Comparison of ENCODE assay signal across 27 mouse cellular contexts in the genomic region with DNA sequence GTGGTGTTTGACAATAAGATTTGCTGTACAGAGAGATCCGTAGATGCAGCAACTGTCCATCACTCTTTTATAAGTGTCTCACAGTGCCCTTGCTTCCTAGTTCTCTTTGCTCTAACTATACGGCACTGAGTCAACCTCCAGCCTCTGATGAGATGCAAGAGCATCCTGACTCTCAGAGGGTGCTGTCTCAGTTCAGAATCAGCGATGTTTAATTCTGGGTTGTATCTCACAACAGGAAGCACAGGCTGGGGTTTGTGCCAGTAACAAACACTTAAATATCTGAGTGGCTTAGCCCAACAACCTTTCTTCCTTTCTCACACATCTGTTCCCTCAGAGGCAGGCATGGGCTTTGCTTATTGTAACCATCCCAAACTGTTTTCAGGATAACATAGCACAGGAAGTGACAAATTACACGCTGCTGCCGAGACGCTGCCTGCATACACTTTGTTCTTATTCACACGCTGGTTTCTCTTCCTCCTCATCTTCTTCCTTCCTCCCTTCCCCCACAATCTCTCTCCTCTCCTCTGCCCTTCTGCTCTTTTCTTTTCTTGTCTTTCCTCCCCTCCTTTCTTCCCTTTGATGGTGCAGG.
DNase-seq lines count a peak whose midpoint lies in the region; ATAC-seq and TF ChIP-seq lines count a peak whose summit lies in the region.
"Had no signal": no experiment of that assay in that cellular context is flagged by ENCODE, and none has a peak within 500 bp of the region (broad histone marks: within the 10 kb centered on the region; RNA-seq: fewer than 3 reads in every experiment).

No protein-coding gene starts in this region.

- H3K9me3 ChIP-seq in forebrain, postnatal 0 days (ENCODE audit: low read length) = no peaks in the 10 kb centered on the region
- H3K9me3 ChIP-seq in forebrain, embryonic 10.5 days = no peaks in the 10 kb centered on the region
- H3K9me3 ChIP-seq in embryonic facial prominence, embryonic 15.5 days (replicated peaks) = no peaks in the 10 kb centered on the region
- H3K9me3 ChIP-seq: heart, embryonic 10.5 days; hindbrain, embryonic 13.5 days; limb, embryonic 12.5 days; liver, embryonic 12.5 days; neural tube, embryonic 15.5 days; stomach, embryonic 15.5 days had no signal

- peak; percentile 23; the same call in 1 of the 2 replicates for ATAC-seq in forebrain, postnatal 0 days
- no peak for ATAC-seq in embryonic facial prominence, embryonic 15.5 days (ENCODE audit: insufficient number of reproducible peaks, low FRiP score, low TSS enrichment, low read depth)
- peak; percentile 56 for ATAC-seq in megakaryocyte progenitor cell, adult 5-6 weeks (replicated peaks; ENCODE audit: poor library complexity)
- ATAC-seq: forebrain, embryonic 14.5 days; liver, embryonic 12.5 days had no signal

- 52% methylated on average over 7 of the region's 7 CpGs for WGBS in forebrain, postnatal 0 days
- WGBS in forebrain, embryonic 10.5 days = 63% methylated on average over 7 of the region's 7 CpGs
- WGBS in embryonic facial prominence, embryonic 15.5 days = 25% methylated on average over 7 of the region's 7 CpGs

- H3K4me1 ChIP-seq in forebrain, postnatal 0 days (ENCODE audit: insufficient read depth) = no peaks in the 10 kb centered on the region
- no peaks in the 10 kb centered on the region; the same call in 1 of the 2 replicates for H3K4me1 ChIP-seq in forebrain, embryonic 10.5 days
- H3K4me1 ChIP-seq in embryonic facial prominence, embryonic 15.5 days = peaks cover 5% of the 10 kb centered on the region; the same call in 1 of the 2 replicates
- H3K4me1 ChIP-seq: heart, embryonic 10.5 days; hindbrain, embryonic 13.5 days; limb, embryonic 12.5 days; stomach, embryonic 15.5 days had no signal

- H3K27ac ChIP-seq in forebrain, postnatal 0 days (ENCODE audit: low read depth, low read length) = no peak overlapping the region
- H3K27ac ChIP-seq in forebrain, embryonic 10.5 days = no peak overlapping the region
- H3K27ac ChIP-seq in embryonic facial prominence, embryonic 15.5 days (replicated peaks) = no peak overlapping the region
- H3K27ac ChIP-seq: heart, embryonic 10.5 days; hindbrain, embryonic 13.5 days; left cerebral cortex, adult 2 months; limb, embryonic 12.5 days; liver, embryonic 12.5 days; neural tube, embryonic 15.5 days; stomach, embryonic 15.5 days had no signal

- H3K4me3 ChIP-seq in forebrain, postnatal 0 days (ENCODE audit: low read depth, low read length) = no peak overlapping the region
- no peak overlapping the region for H3K4me3 ChIP-seq in forebrain, embryonic 10.5 days
- no peak overlapping the region for H3K4me3 ChIP-seq in embryonic facial prominence, embryonic 15.5 days (replicated peaks)
- H3K4me3 ChIP-seq: erythroblast, embryonic 14.5 days; heart, embryonic 10.5 days; hindbrain, embryonic 13.5 days; left cerebral cortex, adult 2 months; limb, embryonic 12.5 days; liver, embryonic 12.5 days; neural tube, embryonic 15.5 days; stomach, embryonic 15.5 days had no signal

- 0 out of 2 replicates have a peak overlapping the region, but pooled peaks have one; percentile 1 for H3K9ac ChIP-seq in forebrain, postnatal 0 days
- no peak overlapping the region for H3K9ac ChIP-seq in embryonic facial prominence, embryonic 15.5 days
- H3K9ac ChIP-seq: hindbrain, embryonic 13.5 days; limb, embryonic 12.5 days; liver, embryonic 12.5 days; lung, embryonic 14.5 days; neural tube, embryonic 15.5 days; stomach, embryonic 15.5 days had no signal

- TF ChIP-seq CTCF in forebrain, postnatal 0 days (IDR thresholded peaks at IDR 0.05; ENCODE audit: low read depth) = no peak

- no peaks in the 10 kb centered on the region for H3K36me3 ChIP-seq in forebrain, postnatal 0 days (ENCODE audit: insufficient read depth)
- H3K36me3 ChIP-seq in forebrain, embryonic 10.5 days (replicated peaks) = no peaks in the 10 kb centered on the region
- H3K36me3 ChIP-seq in embryonic facial prominence, embryonic 15.5 days = no peaks in the 10 kb centered on the region
- H3K36me3 ChIP-seq: G1E; heart, embryonic 10.5 days; hindbrain, embryonic 13.5 days; limb, embryonic 12.5 days; liver, embryonic 12.5 days; neural tube, embryonic 15.5 days; stomach, embryonic 15.5 days had no signal

- no peaks in the 10 kb centered on the region for H3K27me3 ChIP-seq in forebrain, postnatal 0 days (ENCODE audit: insufficient read depth, low read length)
- H3K27me3 ChIP-seq in forebrain, embryonic 10.5 days (ENCODE audit: poor library complexity, severe bottlenecking) = 0 out of 2 replicates have a peak, but pooled peaks cover 5% of the 10 kb centered on the region
- H3K27me3 ChIP-seq in embryonic facial prominence, embryonic 15.5 days = 0 out of 2 replicates have a peak, but pooled peaks cover 4% of the 10 kb centered on the region
- H3K27me3 ChIP-seq: hindbrain, embryonic 13.5 days; neural tube, embryonic 15.5 days had no signal

- DNase-seq in forebrain, postnatal 0 days = no peak
- no peak for DNase-seq in forebrain, embryonic 10.5 days (ENCODE audit: extremely low spot score, low spot score)
- peak; percentile 15 for DNase-seq in CD4-positive helper T cell, adult 2 months (ENCODE audit: low read depth, low spot score)
- DNase-seq in thymus, postnatal 25 days = no peak
- no peak for DNase-seq in cerebellum, postnatal 14 days
- DNase-seq in layer of hippocampus, adult 9-11 months = no peak
- DNase-seq: cerebellum, postnatal 10 days; gastrocnemius, postnatal 36 days; heart, postnatal 14 days; kidney, adult 9 months; kidney, postnatal 25 days; lung, embryonic 14.5 days; lung, postnatal 4 days; midbrain, embryonic 14.5 days; thymus, adult 18-20 months had no signal

- H3K4me2 ChIP-seq in forebrain, postnatal 0 days (ENCODE audit: low read depth) = no peak overlapping the region
- H3K4me2 ChIP-seq in embryonic facial prominence, embryonic 15.5 days (replicated peaks) = 0 out of 2 replicates have a peak overlapping the region, but pooled peaks have one; percentile 6
- H3K4me2 ChIP-seq: hindbrain, embryonic 13.5 days; limb, embryonic 12.5 days; liver, embryonic 12.5 days; lung, embryonic 14.5 days; neural tube, embryonic 15.5 days; stomach, embryonic 15.5 days had no signal
